10 mouse cellular contexts compared by ENCODE assay signal in genomic region chr14:28283319-28284095, GRCm38 (mm10).
DNase-seq lines count a peak whose midpoint lies in the region; ATAC-seq lines count a peak whose summit lies in the region.
"Had no signal": no experiment of that assay in that cellular context is flagged by ENCODE, and none has a peak within 500 bp of the region (broad histone marks: within the 10 kb centered on the region; RNA-seq: fewer than 3 reads in every experiment).

No protein-coding gene starts in this region.

- H3K9ac ChIP-seq in kidney, embryonic 14.5 days (ENCODE audit: low read depth, low read length) = no peak overlapping the region
- H3K9ac ChIP-seq: embryonic facial prominence, embryonic 13.5 days; limb, embryonic 13.5 days had no signal

- H3K27ac ChIP-seq in kidney, embryonic 14.5 days (ENCODE audit: low read depth, low read length) = no peak overlapping the region
- H3K27ac ChIP-seq: embryonic facial prominence, embryonic 13.5 days; limb, embryonic 13.5 days had no signal

- 100% methylated on average over 1 of the region's 1 CpGs for WGBS in kidney, embryonic 14.5 days

- H3K27me3 ChIP-seq in kidney, embryonic 14.5 days (ENCODE audit: control insufficient read depth, insufficient read depth, low read length) = no peaks in the 10 kb centered on the region
- H3K27me3 ChIP-seq: embryonic facial prominence, embryonic 13.5 days; limb, embryonic 13.5 days had no signal

- no peak overlapping the region for H3K4me2 ChIP-seq in kidney, embryonic 14.5 days (replicated peaks; ENCODE audit: low read depth, low read length)
- H3K4me2 ChIP-seq: embryonic facial prominence, embryonic 13.5 days; limb, embryonic 13.5 days had no signal

- intact Hi-C loops in heart, postnatal 14 days (cut with DNase I) = loop anchor here (5.0 kb wide), 1 partner anchor 224 kb away; no protein-coding TSS in a partner anchor
- intact Hi-C loops in left cerebral cortex, postnatal 36 days (cut with DNase I) = loop anchor here (10.0 kb wide), 1 partner anchor 221 kb away; the partner anchor contains the start of gene Wnt5a

- H3K4me3 ChIP-seq in kidney, embryonic 14.5 days (ENCODE audit: low read length) = no peak overlapping the region
- H3K4me3 ChIP-seq: embryonic facial prominence, embryonic 13.5 days; limb, embryonic 13.5 days had no signal

- no peaks in the 10 kb centered on the region for H3K36me3 ChIP-seq in kidney, embryonic 14.5 days (ENCODE audit: control insufficient read depth, insufficient read depth, low read length)
- H3K36me3 ChIP-seq: embryonic facial prominence, embryonic 13.5 days; limb, embryonic 13.5 days had no signal

- peak; percentile 12 for DNase-seq in kidney, postnatal 10 days
- peak; percentile 22 for DNase-seq in Muller cell, postnatal 12 days (ENCODE audit: inconsistent ontology term)
- peak; percentile 2 for DNase-seq in R1 (ENCODE audit: low read depth, low spot score)
- peak; percentile 37 to 65 for DNase-seq in heart, postnatal 14 days
- no peak for DNase-seq in left cerebral cortex, postnatal 36 days (ENCODE audit: low spot score in 2 of 2)
- no peak for DNase-seq in embryo, embryonic 10.5 days (ENCODE audit: low spot score)
- DNase-seq: kidney, adult 11 months had no signal

- ATAC-seq in kidney, embryonic 14.5 days (ENCODE audit: low FRiP score, low TSS enrichment) = no peak

- H3K4me1 ChIP-seq in kidney, embryonic 14.5 days (ENCODE audit: control insufficient read depth, insufficient read depth, low read length) = no peaks in the 10 kb centered on the region

- H3K9me3 ChIP-seq in kidney, embryonic 14.5 days (ENCODE audit: control insufficient read depth, low read length) = no peaks in the 10 kb centered on the region
- H3K9me3 ChIP-seq: embryonic facial prominence, embryonic 13.5 days; limb, embryonic 13.5 days had no signal

Comparison
In these comparisons a context has a peak if more than half of its experiments do, and no peak if none do; other contexts are left out.
1. DNase-seq: peak in kidney, postnatal 10 days (single experiment), Muller cell, postnatal 12 days (single experiment), R1 (single experiment) and heart, postnatal 14 days (2 of 2); none in left cerebral cortex, postnatal 36 days (0 of 2) and embryo, embryonic 10.5 days (single experiment).